Mouse (Mus musculus): ENCODE data around the gene Rpl18. TPM values are rescaled to one million over a fixed set of nuclear protein-coding genes. Genes with fewer than 3 reads are reported as not detected.

The Rpl18 gene
- polyA plus RNA-seq, 1 experiment from 2014 or later: 579 TPM

GRCm38 (mm10) chr7:45710477-45711191 is 4.6 kb upstream of the Rpl18 start:
- Histone ChIP-seq H3K4me1 (replicated peaks; ENCODE audit: control insufficient read depth, insufficient read depth, low read length) (peaks cover 52% of the 10 kb centered on the region), H3K9me3 (ENCODE audit: control insufficient read depth, low read length) (no peaks in the 10 kb centered on the region), H3K27ac (ENCODE audit: low read length) (no peak overlapping the region), H3K9ac (replicated peaks; ENCODE audit: low read depth, low read length) (no peak overlapping the region), H3K4me2 (ENCODE audit: low read length) (no peak overlapping the region), H3K27me3 (replicated peaks; ENCODE audit: control insufficient read depth, insufficient read depth, low read length) (no peaks in the 10 kb centered on the region), H3K36me3 (ENCODE audit: control insufficient read depth, insufficient read depth) (peaks cover 29% of the 10 kb centered on the region), H3K4me3 (replicated peaks; ENCODE audit: low read length) (no peak overlapping the region)
- no peak for ATAC-seq
- 93% methylated on average over 20 of the region's 20 CpGs for WGBS

DNA sequence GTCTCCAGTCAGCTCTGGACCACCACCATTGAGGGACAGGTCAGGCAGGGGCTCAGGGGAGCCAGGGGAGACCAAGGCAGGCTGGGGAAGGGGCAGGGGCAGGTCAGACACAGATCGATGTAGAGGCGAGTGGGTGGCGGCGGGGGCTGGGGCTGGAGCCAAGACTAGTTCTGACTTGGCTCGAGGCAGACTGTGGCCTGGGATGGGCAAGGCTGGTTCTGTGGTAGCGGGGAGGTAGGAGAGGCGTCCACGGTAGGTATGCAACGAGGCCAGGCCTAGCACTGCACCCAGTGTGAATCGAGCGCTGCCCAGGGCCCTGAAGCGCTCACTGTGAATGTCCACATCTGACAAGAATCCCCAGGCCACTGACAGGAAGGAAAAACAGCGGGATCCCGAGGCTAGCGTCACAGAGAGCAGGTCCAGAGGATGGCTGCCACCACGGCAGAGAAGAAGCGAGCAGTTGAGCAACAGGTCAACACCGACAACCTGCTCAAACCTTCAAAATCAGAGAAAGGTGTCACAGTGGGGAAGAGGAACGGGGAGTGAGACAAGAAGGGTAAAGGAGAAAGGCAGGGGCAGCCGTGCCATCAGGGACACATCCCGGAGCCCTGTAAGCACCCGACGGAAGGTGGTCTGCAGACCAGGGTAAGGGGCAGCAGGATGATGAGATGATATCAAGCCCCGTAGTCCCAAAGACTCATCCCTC is 3.8 kb upstream of the Rpl18 start:
- WGBS: 90% methylated on average over 24 of the region's 24 CpGs
- no peak overlapping the region for H3K4me2 ChIP-seq (ENCODE audit: low read length)
- ATAC-seq: no peak
- no peak overlapping the region for H3K27ac ChIP-seq (ENCODE audit: low read length)
- H3K4me1 ChIP-seq (replicated peaks; ENCODE audit: control insufficient read depth, insufficient read depth, low read length): peaks cover 52% of the 10 kb centered on the region
- peaks cover 29% of the 10 kb centered on the region for H3K36me3 ChIP-seq (ENCODE audit: control insufficient read depth, insufficient read depth)
- H3K27me3 ChIP-seq (replicated peaks; ENCODE audit: control insufficient read depth, insufficient read depth, low read length): no peaks in the 10 kb centered on the region
- no peaks in the 10 kb centered on the region for H3K9me3 ChIP-seq (ENCODE audit: control insufficient read depth, low read length)
- H3K9ac ChIP-seq (replicated peaks; ENCODE audit: low read depth, low read length): no peak overlapping the region
- no peak overlapping the region for H3K4me3 ChIP-seq (replicated peaks; ENCODE audit: low read length)

DNA sequence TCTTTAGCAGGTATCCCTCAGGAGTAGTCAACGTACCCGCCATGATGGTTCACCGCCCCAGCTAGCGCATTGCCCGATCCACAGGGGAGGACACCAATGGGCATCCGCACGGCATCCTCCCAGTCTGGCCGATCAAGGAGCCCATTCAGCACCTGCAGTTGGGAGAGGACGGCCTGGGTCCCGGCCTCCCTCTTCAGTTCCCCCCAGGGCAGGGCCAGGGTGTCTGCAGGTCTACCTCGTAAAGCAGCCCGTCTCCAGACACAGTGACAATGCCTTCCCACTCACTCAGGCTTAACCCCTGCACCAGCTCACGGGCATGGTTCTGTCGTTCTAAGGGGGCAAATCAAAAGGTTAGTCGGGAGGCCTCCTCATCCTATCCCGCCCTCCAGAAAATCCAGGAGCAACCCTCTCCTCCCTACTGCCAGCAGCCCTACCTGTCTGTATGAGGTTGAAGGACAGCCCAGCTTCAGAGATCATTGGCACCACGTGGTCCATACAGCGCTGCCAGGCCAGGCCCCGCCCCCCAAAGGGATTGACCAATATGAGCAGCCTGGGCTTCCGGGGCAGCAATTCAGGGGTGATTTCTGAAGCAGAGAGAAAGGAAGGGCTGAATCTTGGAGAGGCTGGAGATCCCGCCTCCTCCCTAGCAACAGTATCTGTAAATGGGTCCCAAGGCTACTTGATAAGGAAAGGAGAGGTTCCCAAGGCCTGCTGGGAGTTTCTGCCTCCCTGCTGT is 3.1 kb upstream of the Rpl18 start:
- ATAC-seq: no peak
- H3K9ac ChIP-seq (replicated peaks; ENCODE audit: low read depth, low read length): no peak overlapping the region
- H3K4me2 ChIP-seq (ENCODE audit: low read length): no peak overlapping the region
- H3K4me1 ChIP-seq (replicated peaks; ENCODE audit: control insufficient read depth, insufficient read depth, low read length): peaks cover 52% of the 10 kb centered on the region
- peaks cover 29% of the 10 kb centered on the region for H3K36me3 ChIP-seq (ENCODE audit: control insufficient read depth, insufficient read depth)
- H3K27ac ChIP-seq (ENCODE audit: low read length): no peak overlapping the region
- no peaks in the 10 kb centered on the region for H3K9me3 ChIP-seq (ENCODE audit: control insufficient read depth, low read length)
- 89% methylated on average over 21 of the region's 21 CpGs for WGBS
- H3K4me3 ChIP-seq (replicated peaks; ENCODE audit: low read length): no peak overlapping the region
- no peaks in the 10 kb centered on the region for H3K27me3 ChIP-seq (replicated peaks; ENCODE audit: control insufficient read depth, insufficient read depth, low read length)

DNA sequence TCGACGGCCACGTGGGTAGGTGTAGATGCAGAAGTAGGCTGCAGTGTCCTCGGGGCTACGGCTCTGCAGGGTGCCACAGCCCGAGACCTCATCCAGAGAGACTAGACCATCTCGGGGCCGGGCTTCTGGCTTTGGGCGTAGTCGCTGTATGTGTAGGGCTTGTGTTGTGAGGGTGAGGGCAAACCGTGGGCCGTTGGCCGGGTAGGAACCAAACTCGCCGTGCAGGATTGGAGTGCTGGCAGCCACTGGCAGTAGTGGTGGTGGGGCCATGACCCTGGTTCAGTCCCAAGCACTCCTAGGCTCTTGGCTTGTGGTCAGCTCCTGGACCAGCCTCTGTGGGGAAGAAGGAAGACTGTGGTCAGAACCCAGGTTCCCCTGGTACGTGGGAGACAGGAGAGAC is 1.9 kb upstream of the Rpl18 start:
- WGBS: 92% methylated on average over 16 of the region's 16 CpGs
- Histone ChIP-seq H3K9ac (replicated peaks; ENCODE audit: low read depth, low read length) (no peak overlapping the region), H3K4me1 (replicated peaks; ENCODE audit: control insufficient read depth, insufficient read depth, low read length) (peaks cover 41% of the 10 kb centered on the region)

GRCm38 (mm10) chr7:45713881-45714520 is 1.3 kb upstream of the Rpl18 start:
- H3K27me3 ChIP-seq (replicated peaks; ENCODE audit: control insufficient read depth, insufficient read depth, low read length): no peaks in the 10 kb centered on the region
- H3K4me1 ChIP-seq (replicated peaks; ENCODE audit: control insufficient read depth, insufficient read depth, low read length): peaks cover 41% of the 10 kb centered on the region
- no peak overlapping the region for H3K27ac ChIP-seq (ENCODE audit: low read length)
- peaks cover 29% of the 10 kb centered on the region for H3K36me3 ChIP-seq (ENCODE audit: control insufficient read depth, insufficient read depth)
- H3K9me3 ChIP-seq (ENCODE audit: control insufficient read depth, low read length): no peaks in the 10 kb centered on the region
- H3K4me3 ChIP-seq (replicated peaks; ENCODE audit: low read length): peak overlapping the region; percentile 64
- peak overlapping the region; percentile 75 for H3K4me2 ChIP-seq (ENCODE audit: low read length)
- no peak for ATAC-seq
- H3K9ac ChIP-seq (replicated peaks; ENCODE audit: low read depth, low read length): no peak overlapping the region
- WGBS: 89% methylated on average over 6 of the region's 6 CpGs

More for the DNA sequence above, 1.9 kb upstream of the Rpl18 start:
- Histone ChIP-seq H3K9me3 (ENCODE audit: control insufficient read depth, low read length) (no peaks in the 10 kb centered on the region), H3K36me3 (ENCODE audit: control insufficient read depth, insufficient read depth) (peaks cover 29% of the 10 kb centered on the region), H3K27ac (ENCODE audit: low read length) (no peak overlapping the region), H3K4me2 (ENCODE audit: low read length) (no peak overlapping the region), H3K27me3 (replicated peaks; ENCODE audit: control insufficient read depth, insufficient read depth, low read length) (no peaks in the 10 kb centered on the region), H3K4me3 (replicated peaks; ENCODE audit: low read length) (no peak overlapping the region)
- ATAC-seq: no peak

DNA sequence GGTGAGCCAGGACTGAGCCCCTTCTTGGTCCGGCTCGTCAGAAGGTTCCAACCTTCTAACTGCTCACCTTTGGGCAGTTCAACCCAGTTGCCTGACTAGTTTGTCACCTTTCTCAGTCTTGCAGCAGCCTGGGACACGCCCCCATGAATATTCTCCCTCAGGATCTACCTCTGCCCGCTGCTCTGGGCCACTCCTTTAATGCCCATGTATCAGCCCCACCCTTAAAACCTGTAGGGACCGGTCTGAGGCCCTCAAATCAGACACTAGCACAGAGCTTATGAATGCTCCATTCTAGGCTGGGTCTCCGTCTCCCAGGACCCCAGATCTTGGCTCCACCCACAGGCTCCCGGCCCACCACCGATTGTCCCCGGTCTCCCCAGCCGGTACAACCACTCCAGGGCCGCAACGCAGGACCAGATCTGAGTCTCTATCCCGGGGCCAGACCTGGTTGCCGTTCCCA is 597 bp upstream of the Rpl18 start:
- 9% methylated on average over 14 of the region's 14 CpGs for WGBS
- Histone ChIP-seq H3K9ac (replicated peaks; ENCODE audit: low read depth, low read length) (peak overlapping the region; percentile 68), H3K4me3 (replicated peaks; ENCODE audit: low read length) (peak overlapping the region; percentile 64), H3K4me2 (ENCODE audit: low read length) (peak overlapping the region; percentile 75), H3K9me3 (ENCODE audit: control insufficient read depth, low read length) (no peaks in the 10 kb centered on the region), H3K27ac (ENCODE audit: low read length) (peak overlapping the region; percentile 28; the same call in 1 of the 2 replicates), H3K27me3 (replicated peaks; ENCODE audit: control insufficient read depth, insufficient read depth, low read length) (no peaks in the 10 kb centered on the region), H3K4me1 (replicated peaks; ENCODE audit: control insufficient read depth, insufficient read depth, low read length) (peaks cover 41% of the 10 kb centered on the region), H3K36me3 (ENCODE audit: control insufficient read depth, insufficient read depth) (peaks cover 33% of the 10 kb centered on the region)
- peak; percentile 31; the same call in 1 of the 2 replicates for ATAC-seq

- Histone ChIP-seq H3K9ac (replicated peaks; ENCODE audit: low read depth, low read length) (peak overlapping the region; percentile 14; the same call in 1 of the 2 replicates), H3K4me2 (ENCODE audit: low read length) (peak overlapping the region; percentile 75), H3K4me1 (replicated peaks; ENCODE audit: control insufficient read depth, insufficient read depth, low read length) (peaks cover 43% of the 10 kb centered on the region), H3K27ac (ENCODE audit: low read length) (peak overlapping the region; percentile 60), H3K27me3 (replicated peaks; ENCODE audit: control insufficient read depth, insufficient read depth, low read length) (no peaks in the 10 kb centered on the region), H3K36me3 (ENCODE audit: control insufficient read depth, insufficient read depth) (peaks cover 31% of the 10 kb centered on the region), H3K4me3 (replicated peaks; ENCODE audit: low read length) (peak overlapping the region; percentile 64), H3K9me3 (ENCODE audit: control insufficient read depth, low read length) (no peaks in the 10 kb centered on the region)
- no peak for ATAC-seq
- WGBS: 83% methylated on average over 19 of the region's 19 CpGs
Measured at GRCm38 (mm10) chr7:45715741-45716459, 643 bp downstream of the Rpl18 start.

DNA sequence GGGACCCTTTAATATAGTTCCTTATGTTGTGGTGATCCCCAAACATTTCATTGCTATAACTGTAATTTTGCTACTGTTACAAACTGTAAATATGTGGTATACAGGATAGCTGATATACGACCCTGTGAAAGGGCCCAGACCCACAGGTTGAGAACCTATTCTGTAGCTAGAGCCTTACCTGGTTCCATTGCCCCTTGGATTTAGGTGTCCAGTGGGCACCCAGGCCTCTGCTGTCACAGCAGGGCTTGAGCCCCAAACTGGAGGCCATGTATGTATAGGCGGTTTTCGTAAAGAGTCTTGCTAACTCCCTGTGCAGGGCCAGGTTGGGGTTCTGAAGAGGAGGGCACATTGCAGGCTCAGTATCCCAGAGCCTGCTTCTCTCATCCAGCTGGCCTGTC is 1.2 kb downstream of the Rpl18 start:
- Histone ChIP-seq H3K4me3 (replicated peaks; ENCODE audit: low read length) (peak overlapping the region; percentile 9; the same call in 1 of the 2 replicates), H3K9me3 (ENCODE audit: control insufficient read depth, low read length) (no peaks in the 10 kb centered on the region), H3K27ac (ENCODE audit: low read length) (no peak overlapping the region), H3K27me3 (replicated peaks; ENCODE audit: control insufficient read depth, insufficient read depth, low read length) (no peaks in the 10 kb centered on the region), H3K4me1 (replicated peaks; ENCODE audit: control insufficient read depth, insufficient read depth, low read length) (peaks cover 43% of the 10 kb centered on the region), H3K4me2 (ENCODE audit: low read length) (peak overlapping the region; percentile 68), H3K9ac (replicated peaks; ENCODE audit: low read depth, low read length) (no peak overlapping the region), H3K36me3 (ENCODE audit: control insufficient read depth, insufficient read depth) (peaks cover 31% of the 10 kb centered on the region)
- WGBS: 94% methylated on average over 3 of the region's 3 CpGs
- ATAC-seq: no peak
